Mouse (Mus musculus) forebrain, postnatal 0 days (tissue): ENCODE measurements around the gene Casz1. TPM values are rescaled to one million over a fixed set of nuclear protein-coding genes. Genes with fewer than 3 reads are reported as not detected.

ENCODE experiments used
- ATAC-seq: fragments of 200-750 bp; cut with Nextera tagmentation; 2 replicates; pipeline ENCODE4 v1.8.0; 2017; ENCODE audit warnings: mild to moderate bottlenecking, moderate library complexity
- DNase-seq: peaks from one replicate; pipeline ENCODE4 v3.0.0-alpha.2; 2015
- H3K27ac ChIP-seq: fragments of 300-500 bp; sonication (generic); 2 replicates; pipeline ENCODE4 v1.5.1; 2014; ENCODE audit warnings: low read depth, mild to moderate bottlenecking, antibody characterized with exemption, low read length, moderate library complexity, mixed read lengths
- H3K27me3 ChIP-seq: fragments of 300-500 bp; sonication (generic); 2 replicates; pipeline ENCODE4 v1.6.1; 2014; ENCODE audit warnings: mild to moderate bottlenecking, low read length, mixed read lengths; ENCODE audit not compliant: insufficient read depth
- H3K36me3 ChIP-seq: fragments of 300-500 bp; sonication (generic); 2 replicates; pipeline ENCODE4 v1.6.1; 2014; ENCODE audit warnings: mild to moderate bottlenecking, moderate library complexity; ENCODE audit not compliant: insufficient read depth
- H3K4me1 ChIP-seq: fragments of 300-500 bp; sonication (generic); 2 replicates; pipeline ENCODE4 v1.6.1; 2014; ENCODE audit warnings: antibody characterized with exemption; ENCODE audit not compliant: insufficient read depth
- H3K4me2 ChIP-seq: fragments of 300-500 bp; sonication (generic); 2 replicates; pipeline ENCODE4 v1.6.1; 2014; ENCODE audit warnings: low read depth, mild to moderate bottlenecking, moderate library complexity
- H3K4me3 ChIP-seq: fragments of 300-500 bp; sonication (generic); 2 replicates; pipeline ENCODE4 v1.5.1; 2014; ENCODE audit warnings: low read depth, low read length, mixed read lengths
- H3K9ac ChIP-seq: fragments of 300-500 bp; sonication (generic); 2 replicates; pipeline ENCODE4 v1.6.1; 2014; ENCODE audit warnings: mild to moderate bottlenecking
- H3K9me3 ChIP-seq: fragments of 300-500 bp; sonication (generic); 2 replicates; pipeline ENCODE4 v1.6.1; 2016; ENCODE audit warnings: low read length
- CTCF ChIP-seq: sonication (generic); IDR thresholded peaks from 2 replicates; pipeline ENCODE4 v1.5.1; 2016; ENCODE audit warnings: antibody characterized with exemption, control low read depth, low read depth
- WGBS: fragments of 180-500 bp; shearing (Covaris S2); extraction: QIAGEN DNeasy Blood & Tissue Kit; methylation state at CpG from one replicate; pipeline ENCODE4 v1.1.7; 2014; 5-methylcytosine and 5-hydroxymethylcytosine counted together
- polyA plus RNA-seq: library from polyadenylated mRNA; unstranded; fragments of >200 nt; fragmentation: Nextera tagmentation; extraction: Ambion mirVana; gene quantifications from 2 replicates; pipeline ENCODE4 v1.2.1, GENCODE M21; 2015
- total RNA-seq: library from RNA; depleted of rRNA; stranded (reverse); fragments of >200 nt; gene quantifications from 2 replicates; pipeline ENCODE4 v1.2.3, GENCODE M21; 2014

Gene Casz1
- total and polyA plus RNA-seq, 2 experiments from 2014 or later: 1.1 to 3.1 TPM

DNA sequence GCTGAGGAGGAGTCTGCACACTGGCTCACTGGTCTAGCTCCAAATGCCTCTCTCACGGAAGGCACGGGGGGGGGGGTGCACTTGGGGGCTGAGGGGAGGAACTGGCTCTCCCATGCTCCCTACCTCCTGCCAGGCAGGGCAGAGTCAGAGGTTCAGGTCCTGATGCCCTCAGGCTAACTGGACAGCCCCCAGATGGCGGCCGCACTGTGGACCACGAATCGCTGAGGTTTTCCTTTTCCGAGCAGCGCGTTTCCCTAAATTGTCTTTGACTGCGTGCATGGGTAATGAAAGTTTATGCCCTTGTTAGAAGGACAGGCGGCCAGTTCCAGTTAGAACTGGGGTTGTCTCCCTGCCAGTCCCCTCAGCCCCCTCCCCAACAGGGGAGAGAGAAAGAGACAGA, 116.4 kb downstream of the Casz1 start:
- ATAC-seq: no peak
- no peak for TF ChIP-seq CTCF
- H3K9me3 ChIP-seq: no peaks in the 10 kb centered on the region
- 45% methylated on average over 11 of the region's 11 CpGs for WGBS
- peaks cover 7% of the 10 kb centered on the region; the same call in 1 of the 2 replicates for H3K4me1 ChIP-seq
- H3K27me3 ChIP-seq: peaks cover 6% of the 10 kb centered on the region; the same call in 1 of the 2 replicates
- H3K27ac ChIP-seq: no peak overlapping the region
- no peak overlapping the region for H3K9ac ChIP-seq
- no peak overlapping the region for H3K4me3 ChIP-seq
- no peak overlapping the region for H3K4me2 ChIP-seq
- no peaks in the 10 kb centered on the region for H3K36me3 ChIP-seq
- no peak for DNase-seq

DNA sequence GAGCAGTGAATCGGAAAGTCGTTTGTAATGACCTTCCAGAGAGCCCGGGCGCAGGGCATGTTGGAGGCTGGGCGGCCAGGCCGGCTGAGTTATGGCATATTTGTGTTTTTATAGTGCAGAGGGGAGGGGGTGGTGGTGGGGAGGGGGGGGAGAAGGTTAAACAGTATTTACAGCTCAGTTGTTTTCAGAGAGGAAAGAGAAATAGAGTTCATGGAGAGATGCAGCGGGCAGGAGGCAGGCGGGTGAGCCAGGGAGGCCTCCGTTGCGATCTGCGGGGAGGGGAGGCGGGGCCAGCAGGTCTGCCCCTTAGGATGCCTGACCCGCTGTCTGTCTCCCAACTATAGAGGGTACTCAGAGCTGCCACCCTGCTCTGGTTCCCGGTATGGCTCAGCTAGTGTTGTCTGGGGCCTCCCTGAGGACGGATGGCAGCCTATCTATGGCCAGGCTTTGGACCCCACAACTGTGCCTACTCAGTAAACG, 118.0 kb downstream of the Casz1 start:
- Histone ChIP-seq H3K4me2 (peak overlapping the region; percentile 30), H3K36me3 (no peaks in the 10 kb centered on the region), H3K27ac (no peak overlapping the region), H3K4me3 (no peak overlapping the region), H3K4me1 (peaks cover 7% of the 10 kb centered on the region; the same call in 1 of the 2 replicates), H3K9ac (0 out of 2 replicates have a peak overlapping the region, but pooled peaks have one; percentile 18), H3K27me3 (peaks cover 9% of the 10 kb centered on the region), H3K9me3 (no peaks in the 10 kb centered on the region)
- peak; percentile 9; the same call in 1 of the 2 replicates for ATAC-seq
- no peak for TF ChIP-seq CTCF
- 19% methylated on average over 16 of the region's 16 CpGs for WGBS
- DNase-seq: no peak

DNA sequence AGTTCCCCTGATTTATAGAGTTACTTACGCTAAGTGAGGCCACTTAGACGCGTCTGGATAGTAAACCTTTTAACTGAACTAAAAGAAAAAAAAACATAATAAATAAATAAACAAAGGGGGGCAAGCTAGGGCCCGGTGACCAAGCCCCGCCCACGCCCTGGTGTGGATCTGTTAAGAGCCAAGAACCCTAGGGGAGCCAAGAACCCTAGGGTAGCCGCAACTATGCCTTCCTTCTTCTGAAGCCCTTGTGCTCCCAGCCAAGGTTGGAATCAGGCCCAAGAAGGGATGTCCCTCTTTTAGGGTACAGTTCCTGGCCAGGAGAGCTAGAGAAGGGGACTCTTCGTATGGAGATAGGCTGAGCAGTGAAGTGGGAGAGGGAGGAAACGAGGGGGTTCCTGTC, 119.2 kb downstream of the Casz1 start:
- no peak for ATAC-seq
- H3K27me3 ChIP-seq: peaks cover 9% of the 10 kb centered on the region
- H3K4me2 ChIP-seq: no peak overlapping the region
- no peak overlapping the region for H3K4me3 ChIP-seq
- no peaks in the 10 kb centered on the region for H3K9me3 ChIP-seq
- no peak overlapping the region for H3K9ac ChIP-seq
- WGBS: 73% methylated on average over 9 of the region's 9 CpGs
- no peak for DNase-seq
- no peak for TF ChIP-seq CTCF
- H3K4me1 ChIP-seq: peaks cover 7% of the 10 kb centered on the region; the same call in 1 of the 2 replicates
- no peak overlapping the region for H3K27ac ChIP-seq
- no peaks in the 10 kb centered on the region for H3K36me3 ChIP-seq

DNA sequence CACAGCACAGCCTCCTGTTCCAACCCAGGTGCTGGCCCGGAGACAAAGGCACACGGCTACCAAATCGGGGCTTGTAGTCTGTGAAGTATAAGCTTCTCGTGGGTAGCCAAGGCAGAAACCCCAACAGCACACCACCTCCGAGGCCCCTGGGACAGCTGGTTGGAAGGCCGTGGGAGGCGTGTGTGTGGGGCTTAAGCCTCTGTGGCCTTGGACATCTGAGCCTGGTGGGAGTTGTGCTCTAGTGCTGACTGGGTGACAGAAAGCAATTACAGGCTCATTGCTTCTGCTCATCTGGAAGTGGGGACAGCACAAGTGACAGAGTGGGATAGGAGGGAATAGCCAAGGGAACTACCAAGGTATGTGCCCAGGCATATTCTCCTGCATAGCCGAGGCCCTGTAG, 119.7 kb downstream of the Casz1 start:
- TF ChIP-seq CTCF: no peak
- Histone ChIP-seq H3K9ac (no peak overlapping the region), H3K4me2 (no peak overlapping the region), H3K9me3 (no peaks in the 10 kb centered on the region), H3K4me1 (peaks cover 7% of the 10 kb centered on the region; the same call in 1 of the 2 replicates), H3K4me3 (no peak overlapping the region), H3K27ac (no peak overlapping the region), H3K36me3 (no peaks in the 10 kb centered on the region), H3K27me3 (peaks cover 9% of the 10 kb centered on the region)
- WGBS: 72% methylated on average over 8 of the region's 8 CpGs
- ATAC-seq (no peak), DNase-seq (no peak)

DNA sequence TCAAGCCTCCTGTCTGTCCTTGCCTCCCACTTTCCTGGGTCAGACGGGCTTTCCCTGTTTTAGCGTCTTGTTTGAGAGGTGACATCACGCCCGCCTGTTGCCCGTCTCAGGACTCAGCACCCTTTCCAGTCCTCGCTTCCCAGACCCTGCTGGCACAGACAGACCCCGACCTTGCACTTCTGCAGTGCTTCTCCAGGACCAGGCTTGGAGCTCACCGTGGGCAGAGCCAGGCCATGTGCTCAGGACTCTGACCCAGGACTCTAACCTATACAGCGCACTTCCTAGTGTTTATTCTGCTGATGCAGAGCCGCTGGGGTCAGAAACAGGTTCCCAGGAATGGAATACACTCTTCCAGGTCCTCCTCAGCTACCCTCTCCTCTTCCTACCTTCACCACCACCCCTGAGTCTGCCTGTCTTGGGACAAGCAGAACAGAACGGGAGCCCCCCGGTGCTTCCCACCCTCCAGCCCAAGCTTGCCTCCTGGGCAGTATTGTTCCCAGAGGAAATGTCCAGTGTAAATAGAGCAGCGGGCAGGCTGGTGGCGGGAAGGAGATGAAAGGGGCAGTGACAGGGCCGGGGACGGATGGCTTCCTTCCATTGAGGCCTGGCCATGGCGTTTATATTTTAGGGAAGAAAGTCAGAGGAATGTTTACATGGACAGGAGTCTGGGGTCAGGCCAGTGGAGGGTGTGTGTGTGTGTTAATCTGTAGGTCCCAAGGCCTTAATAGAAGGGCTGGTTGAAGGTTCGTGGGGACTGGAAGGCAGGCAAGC, 121.5 kb downstream of the Casz1 start:
- H3K27me3 ChIP-seq: peaks cover 9% of the 10 kb centered on the region
- no peaks in the 10 kb centered on the region for H3K36me3 ChIP-seq
- ATAC-seq (no peak), DNase-seq (no peak)
- no peak overlapping the region for H3K4me2 ChIP-seq
- H3K9me3 ChIP-seq: no peaks in the 10 kb centered on the region
- no peak for TF ChIP-seq CTCF
- peaks cover 7% of the 10 kb centered on the region; the same call in 1 of the 2 replicates for H3K4me1 ChIP-seq
- no peak overlapping the region for H3K4me3 ChIP-seq
- H3K27ac ChIP-seq: no peak overlapping the region
- WGBS: 42% methylated on average over 18 of the region's 18 CpGs
- H3K9ac ChIP-seq: no peak overlapping the region

DNA sequence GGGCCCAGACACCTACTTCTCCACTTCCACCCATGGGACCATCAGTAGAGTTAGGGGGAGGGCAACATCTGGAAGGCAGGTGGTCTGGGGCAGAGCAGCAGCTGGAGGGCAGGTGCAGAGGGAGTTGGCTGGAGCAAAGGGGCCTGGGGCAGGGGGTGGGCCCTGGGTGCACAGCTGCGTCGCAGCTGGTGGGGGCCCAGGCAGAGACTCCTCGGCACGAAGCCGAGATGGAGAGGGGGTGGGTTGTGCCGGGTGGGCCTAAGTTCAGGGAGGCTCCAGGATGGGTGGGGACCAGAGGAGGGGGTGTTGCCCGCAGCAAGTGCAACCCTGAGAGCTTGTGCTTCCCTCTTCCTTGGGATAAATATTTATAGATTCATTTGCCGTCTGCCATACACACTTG, 122.2 kb downstream of the Casz1 start:
- no peak for DNase-seq
- Histone ChIP-seq H3K27ac (no peak overlapping the region), H3K9me3 (no peaks in the 10 kb centered on the region), H3K27me3 (peaks cover 9% of the 10 kb centered on the region), H3K4me2 (no peak overlapping the region), H3K4me3 (no peak overlapping the region), H3K36me3 (no peaks in the 10 kb centered on the region), H3K4me1 (peaks cover 7% of the 10 kb centered on the region; the same call in 1 of the 2 replicates), H3K9ac (no peak overlapping the region)
- TF ChIP-seq CTCF: no peak
- ATAC-seq: no peak
- WGBS: 56% methylated on average over 8 of the region's 8 CpGs

DNA sequence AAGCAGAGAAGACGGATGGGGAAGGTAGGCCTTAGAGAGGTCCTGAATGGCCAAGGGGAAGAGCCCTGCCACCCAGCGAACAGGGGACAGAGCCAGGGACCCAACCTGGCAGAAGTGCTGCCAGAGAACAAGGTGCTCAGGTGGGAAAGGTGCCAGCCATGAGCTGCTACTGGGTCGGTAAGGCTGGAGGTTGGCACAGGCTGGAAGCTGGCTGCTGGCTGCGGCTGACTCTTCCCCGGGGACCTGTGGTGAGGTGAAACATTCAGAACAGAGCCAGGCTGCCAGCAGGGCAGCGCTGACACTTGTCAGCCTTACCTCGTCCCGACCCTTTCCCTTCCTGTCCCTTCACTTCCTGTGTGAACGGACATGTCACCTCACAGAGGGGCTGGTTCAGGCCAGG, 124.1 kb downstream of the Casz1 start:
- Histone ChIP-seq H3K27me3 (peaks cover 7% of the 10 kb centered on the region), H3K4me2 (no peak overlapping the region), H3K9me3 (no peaks in the 10 kb centered on the region), H3K4me3 (no peak overlapping the region), H3K36me3 (no peaks in the 10 kb centered on the region), H3K9ac (no peak overlapping the region), H3K27ac (no peak overlapping the region), H3K4me1 (no peaks in the 10 kb centered on the region)
- ATAC-seq (no peak), DNase-seq (no peak)
- no peak for TF ChIP-seq CTCF
- 67% methylated on average over 9 of the region's 9 CpGs for WGBS
